Mouse (Mus musculus) MEL (cell line): Measurements from ENCODE around the gene Ctrb1. TPM values are rescaled to one million over a fixed set of nuclear protein-coding genes. Genes with fewer than 3 reads are reported as not detected.

Experiments
- DNase-seq: peaks from one replicate; pipeline ENCODE4 v3.0.0; 2011; ENCODE audit warnings: low read depth, low spot score
- H3K27ac ChIP-seq: 2 replicates; pipeline ENCODE4 v1.5.1; 2012; ENCODE audit warnings: low read depth, mild to moderate bottlenecking, control low read depth, low read length, moderate library complexity; ENCODE audit not compliant: control insufficient read depth
- H3K27me3 ChIP-seq, 2 experiments: fragments of 150-350 bp in 1 of 2; sonication (generic) in 1 of 2; 2 replicates each; pipeline ENCODE4 v1.6.1; 2012; ENCODE audit warnings: low read length in 2 of 2, mild to moderate bottlenecking in 2 of 2, improper control_type of control experiment in 1 of 2, moderate library complexity in 1 of 2; ENCODE audit not compliant: insufficient read depth in 2 of 2, control insufficient read depth in 1 of 2
- H3K36me3 ChIP-seq, 2 experiments: 2 replicates each; pipeline ENCODE4 v1.6.1; 2012 to 2014; ENCODE audit warnings: low read length in 2 of 2, improper control_type of control experiment in 1 of 2, inconsistent platforms in 1 of 2, mild to moderate bottlenecking in 1 of 2; ENCODE audit not compliant: insufficient read depth in 2 of 2, control insufficient read depth in 1 of 2
- H3K4me1 ChIP-seq, 2 experiments: fragments of 150-350 bp in 1 of 2; sonication (generic) in 1 of 2; 2 replicates each; pipeline ENCODE4 v1.6.1; 2012; ENCODE audit warnings: low read length in 2 of 2, improper control_type of control experiment in 1 of 2, mild to moderate bottlenecking in 1 of 2; ENCODE audit not compliant: insufficient read depth in 2 of 2, control insufficient read depth in 1 of 2
- H3K4me3 ChIP-seq, 2 experiments: fragments of 150-350 bp in 1 of 2; sonication (generic) in 1 of 2; 2 replicates each; pipeline ENCODE4 v1.5.1; 2012; ENCODE audit warnings: low read depth in 2 of 2, low read length in 2 of 2, mild to moderate bottlenecking in 2 of 2, moderate library complexity in 2 of 2, control low read depth in 1 of 2, improper control_type of control experiment in 1 of 2; ENCODE audit not compliant: control insufficient read depth in 1 of 2, insufficient read depth in 1 of 2
- H3K79me2 ChIP-seq: 2 replicates; pipeline ENCODE4 v1.6.1; 2012; ENCODE audit warnings: mild to moderate bottlenecking, low read length, moderate library complexity; ENCODE audit not compliant: control insufficient read depth, poor library complexity, insufficient read depth
- H3K9ac ChIP-seq: 2 replicates; pipeline ENCODE4 v1.6.1; 2012; ENCODE audit warnings: low read depth, mild to moderate bottlenecking, control low read depth, low read length, moderate library complexity; ENCODE audit not compliant: control insufficient read depth, poor library complexity, severe bottlenecking
- H3K9me3 ChIP-seq: fragments of 150-350 bp; sonication (generic); replicated peaks from 2 replicates; pipeline ENCODE4 v1.6.1; 2012; ENCODE audit warnings: mild to moderate bottlenecking, low read length, improper control_type of control experiment, moderate library complexity; ENCODE audit not compliant: insufficient read depth
- BHLHE40 ChIP-seq: IDR thresholded peaks from 2 replicates; pipeline ENCODE4 v1.6.1; 2012; ENCODE audit warnings: low read depth, mild to moderate bottlenecking, inconsistent platforms, low read length, improper control_type of control experiment, borderline replicate concordance
- CHD2 ChIP-seq: IDR thresholded peaks from 2 replicates; pipeline ENCODE4 v1.6.1; 2011; ENCODE audit warnings: low read length, improper control_type of control experiment
- E2F4 ChIP-seq: IDR thresholded peaks from 2 replicates; pipeline ENCODE4 v1.6.1; 2011; ENCODE audit warnings: low read depth, low read length, improper control_type of control experiment, borderline replicate concordance
- GABPA ChIP-seq: IDR thresholded peaks from 2 replicates; pipeline ENCODE4 v1.6.1; 2012; ENCODE audit warnings: low read depth, mild to moderate bottlenecking, inconsistent platforms, low read length, improper control_type of control experiment, moderate library complexity
- JUND ChIP-seq: IDR thresholded peaks from 2 replicates; pipeline ENCODE4 v1.6.1; 2011; ENCODE audit warnings: low read depth, mild to moderate bottlenecking, improper control_type of control experiment, low read length
- KAT2A ChIP-seq: conservative IDR thresholded peaks from 2 replicates; pipeline ENCODE4 v1.6.1; 2012; ENCODE audit warnings: low read depth, low read length, improper control_type of control experiment, inconsistent platforms
- MAX ChIP-seq: IDR thresholded peaks from 2 replicates; pipeline ENCODE4 v1.6.1; 2011; ENCODE audit warnings: low read length, improper control_type of control experiment
- MAZ ChIP-seq: IDR thresholded peaks from 2 replicates; pipeline ENCODE4 v1.6.1; 2012; ENCODE audit warnings: low read depth, mild to moderate bottlenecking, inconsistent platforms, low read length, improper control_type of control experiment
- MYC ChIP-seq: IDR thresholded peaks from 2 replicates; pipeline ENCODE4 v1.6.1; 2011; ENCODE audit warnings: low read depth, mild to moderate bottlenecking, low read length, improper control_type of control experiment, moderate library complexity
- RAD21 ChIP-seq: IDR thresholded peaks from 2 replicates; pipeline ENCODE4 v1.6.1; 2011; ENCODE audit warnings: mild to moderate bottlenecking, low read depth, low read length, improper control_type of control experiment
- RCOR1 ChIP-seq: IDR thresholded peaks from 2 replicates; pipeline ENCODE4 v1.6.1; 2012; ENCODE audit warnings: low read depth, mild to moderate bottlenecking, inconsistent platforms, low read length, improper control_type of control experiment
- SIN3A ChIP-seq: IDR thresholded peaks from 2 replicates; pipeline ENCODE4 v1.6.1; 2012; ENCODE audit warnings: low read length, improper control_type of control experiment, inconsistent platforms
- SMC3 ChIP-seq: IDR thresholded peaks from 2 replicates; pipeline ENCODE4 v1.6.1; 2011; ENCODE audit warnings: low read depth, low read length, improper control_type of control experiment
- TBP ChIP-seq: IDR thresholded peaks from 2 replicates; pipeline ENCODE4 v1.8.0; 2011; ENCODE audit warnings: low read depth, low read length, improper control_type of control experiment
- ZC3H11A ChIP-seq: IDR thresholded peaks from 2 replicates; pipeline ENCODE4 v1.6.1; 2012; ENCODE audit warnings: low read depth, mild to moderate bottlenecking, inconsistent platforms, low read length, improper control_type of control experiment
- ZKSCAN1 ChIP-seq: IDR thresholded peaks from 2 replicates; pipeline ENCODE4 v1.6.1; 2012; ENCODE audit warnings: low read depth, mild to moderate bottlenecking, inconsistent platforms, low read length, improper control_type of control experiment, moderate library complexity
- polyA plus RNA-seq, 2 experiments: library from polyadenylated mRNA; stranded (reverse) in 1 of 2; unstranded in 1 of 2; fragments of >175 nt in 1 of 2; fragments of >200 nt in 1 of 2; gene quantifications; 2 replicates each; pipeline versions ENCODE4 v1.2.1 to v1.2.4; 2012; ENCODE audit warnings: low replicate concordance in 2 of 2, low read depth in 1 of 2; ENCODE audit not compliant: insufficient read length in 2 of 2, insufficient read depth in 1 of 2, missing spikeins in 1 of 2
- total RNA-seq: library from RNA; depleted of rRNA; stranded (reverse); fragments of 300-350 nt; gene quantifications from 2 replicates; pipeline ENCODE4 v1.2.3, GENCODE M21; 2012; rRNA removed

Ctrb1 gene
- not detected in 2 replicates for total RNA-seq
- not detected for polyA plus RNA-seq

DNA sequence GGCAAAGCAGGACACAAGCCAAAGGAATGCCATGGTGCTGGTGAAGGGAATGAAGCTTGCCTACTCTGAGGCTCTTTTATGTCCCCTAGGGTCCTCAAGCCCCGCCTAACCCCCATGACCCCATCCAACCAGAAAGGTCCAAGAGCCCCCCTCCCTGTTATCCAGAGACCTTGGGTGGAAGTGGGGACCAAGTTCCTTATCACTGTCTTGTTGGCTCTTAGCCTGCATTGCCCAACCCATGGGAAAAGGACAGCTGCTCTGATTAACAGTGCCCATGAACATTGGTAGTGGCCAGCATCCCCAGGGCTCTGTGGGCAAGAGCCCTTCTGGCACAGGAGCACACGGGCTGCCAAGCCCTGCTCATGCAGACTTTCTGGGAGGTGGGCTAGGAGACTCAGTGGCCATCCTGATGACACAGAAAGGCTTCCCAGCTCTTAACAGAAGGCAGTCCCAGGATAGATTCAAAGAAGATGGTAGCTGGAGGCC is at the start of gene Ctrb1:
TSS of gene Ctrb1 (minus strand) at position 51 of the 486 bp plus-strand sequence.
- Histone ChIP-seq H3K79me2 (no peaks in the 10 kb centered on the region), H3K27me3 (no peaks in the 10 kb centered on the region), H3K27ac (no peak within 1 kb of the TSS), H3K4me3 (no peak within 1 kb of the TSS), H3K9me3 (no peaks in the 10 kb centered on the region), H3K4me1 (no peaks in the 10 kb centered on the region), H3K9ac (no peak within 1 kb of the TSS), H3K36me3 (no peaks in the 10 kb centered on the region)
- no peak for DNase-seq
- no peak for TF ChIP-seq GABPA
- no peak for TF ChIP-seq SMC3
- TF ChIP-seq TBP = no peak
- no peak for TF ChIP-seq JUND
- no peak for TF ChIP-seq MYC

DNA sequence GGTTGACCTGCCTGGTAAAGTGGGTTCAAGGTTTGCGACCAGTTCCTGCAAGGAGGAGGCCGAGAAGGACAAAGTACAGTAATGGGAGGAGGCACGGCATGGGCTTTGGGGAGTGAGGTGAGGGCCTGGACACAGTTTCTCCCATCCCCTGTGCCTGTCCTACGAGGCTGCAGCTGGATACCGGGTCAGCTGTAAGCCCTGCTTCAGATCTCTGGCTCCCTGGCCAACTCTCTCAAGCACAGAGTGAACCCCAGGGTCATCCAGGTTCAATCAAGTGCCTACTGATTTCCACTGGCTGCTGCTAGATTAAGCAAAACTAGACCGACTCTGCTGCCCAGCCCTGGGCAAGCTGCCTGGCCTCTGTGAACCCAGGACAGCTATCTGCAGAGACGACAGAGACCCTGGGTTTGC is 49.5 kb upstream of the Ctrb1 start:
- H3K4me3 ChIP-seq = no peak overlapping the region
- H3K9ac ChIP-seq = no peak overlapping the region
- no peak for DNase-seq
- peaks cover 14% of the 10 kb centered on the region for H3K79me2 ChIP-seq
- no peaks in the 10 kb centered on the region for H3K9me3 ChIP-seq
- H3K36me3 ChIP-seq = peaks cover 0 to 14% of the 10 kb centered on the region in 2 experiments; a peak in 2 of 4 replicates
- peaks cover 2 to 20% of the 10 kb centered on the region in 2 experiments; a peak in 3 of 4 replicates for H3K4me1 ChIP-seq
- H3K27me3 ChIP-seq = no peaks in the 10 kb centered on the region
- TF ChIP-seq JUND (no peak), RAD21 (no peak), BHLHE40 (no peak), MAX (no peak), ZC3H11A (no peak), RCOR1 (no peak), SMC3 (no peak), E2F4 (no peak), GABPA (no peak), SIN3A (no peak), ZKSCAN1 (no peak), KAT2A (no peak), CHD2 (no peak), MAZ (no peak)
- H3K27ac ChIP-seq = no peak overlapping the region
